Mouse (Mus musculus) heart, embryonic 11.5 days (tissue): ENCODE measurements around the gene Pramef17. TPM values are rescaled to one million over a fixed set of nuclear protein-coding genes. Genes with fewer than 3 reads are reported as not detected.

Source experiments
- polyA plus RNA-seq: library from polyadenylated mRNA; unstranded; fragments of >200 nt; fragmentation: Nextera tagmentation; extraction: Ambion mirVana; gene quantifications from 2 replicates; pipeline ENCODE4 v1.2.1, GENCODE M21; 2014

Gene Pramef17
- polyA plus RNA-seq, 1 experiment from 2014 or later, result not detected

Other genes with a start within 250 kb of the Pramef17 start
- not detected in 2 replicates for gene Gm13023, start 205.0 kb downstream of the Pramef17 start, polyA plus RNA-seq
- gene Gm13084, start 178.3 kb downstream of the Pramef17 start, polyA plus RNA-seq, result not detected in 2 replicates
- not detected in 2 replicates for gene Gm13103, start 147.9 kb downstream of the Pramef17 start, polyA plus RNA-seq
- not detected in 2 replicates for gene Pramef6, start 94.0 kb downstream of the Pramef17 start, polyA plus RNA-seq
- not detected in 2 replicates for gene Pramef25, start 43.4 kb downstream of the Pramef17 start, polyA plus RNA-seq
- not detected in 2 replicates for gene Gm13101, start 27.4 kb downstream of the Pramef17 start, polyA plus RNA-seq
- not detected in 2 replicates for gene Pramel4, start 64.8 kb upstream of the Pramef17 start, polyA plus RNA-seq
- not detected in 2 replicates for gene Gm13102, start 112.1 kb upstream of the Pramef17 start, polyA plus RNA-seq
- gene Oog3, start 168.3 kb upstream of the Pramef17 start, polyA plus RNA-seq, result not detected in 2 replicates
- not detected in 2 replicates for gene Oog2, start 196.3 kb upstream of the Pramef17 start, polyA plus RNA-seq
- not detected in 2 replicates for gene C87977, start 218.9 kb upstream of the Pramef17 start, polyA plus RNA-seq